Mouse (Mus musculus) inflammation-experienced regulatory T-cells, adult 16 weeks (primary cell): ENCODE measurements around the gene Olfr128. TPM values are rescaled to one million over a fixed set of nuclear protein-coding genes. Genes with fewer than 3 reads are reported as not detected.

Experiments
- polyA plus RNA-seq: library from polyadenylated mRNA; unstranded; fragments of 100-300 nt; shearing (Covaris generic); gene quantifications from one replicate; pipeline ENCODE4 v1.2.1, GENCODE M21; 2017

Gene Olfr128
- polyA plus RNA-seq = not detected

GRCm38 (mm10) chr17:37920248-37920647, at the start of gene Olfr128:
Gene Olfr128, plus strand, starts transcription at chr17:37920548.

GRCm38 (mm10) chr17:37900137-37900536, 20.2 kb upstream of the Olfr128 start, which contains the start of gene Olfr127:
Gene Olfr127, plus strand, starts transcription at chr17:37900437.

GRCm38 (mm10) chr17:37952979-37953378, 32.6 kb downstream of the Olfr128 start, which contains the start of gene Olfr761:
Gene Olfr761, minus strand, starts transcription at chr17:37953079.

Other genes starting within 250 kb of the Olfr128 start
- gene Olfr119, start 224.0 kb upstream of the Olfr128 start, polyA plus RNA-seq = not detected
- gene Olfr120, start 198.7 kb upstream of the Olfr128 start, polyA plus RNA-seq = not detected
- not detected for gene Olfr121, start 171.7 kb upstream of the Olfr128 start, polyA plus RNA-seq
- not detected for gene Olfr122, start 151.9 kb upstream of the Olfr128 start, polyA plus RNA-seq
- gene Olfr123, start 127.0 kb upstream of the Olfr128 start, polyA plus RNA-seq = not detected
- gene Olfr124, start 120.7 kb upstream of the Olfr128 start, polyA plus RNA-seq = not detected
- not detected for gene Olfr125, start 87.6 kb upstream of the Olfr128 start, polyA plus RNA-seq
- gene Olfr126, start 73.1 kb upstream of the Olfr128 start, polyA plus RNA-seq = not detected
- gene Olfr127, start 20.1 kb upstream of the Olfr128 start, polyA plus RNA-seq = not detected
- gene Olfr761, start 32.5 kb downstream of the Olfr128 start, polyA plus RNA-seq = not detected
- gene Olfr129, start 139.5 kb downstream of the Olfr128 start, polyA plus RNA-seq = not detected
- not detected for gene Olfr130, start 143.4 kb downstream of the Olfr128 start, polyA plus RNA-seq
- gene Olfr131, start 168.1 kb downstream of the Olfr128 start, polyA plus RNA-seq = not detected
- gene Olfr132, start 214.0 kb downstream of the Olfr128 start, polyA plus RNA-seq = not detected
- not detected for gene Olfr133, start 224.7 kb downstream of the Olfr128 start, polyA plus RNA-seq